8 mouse cellular contexts compared by ENCODE assay signal in genomic region chr6:7845680-7846017, GRCm38 (mm10). TPM values are rescaled to one million over a fixed set of nuclear protein-coding genes. Genes with fewer than 3 reads are reported as not detected.
DNase-seq lines count a peak whose midpoint lies in the region; ATAC-seq lines count a peak whose summit lies in the region.

No protein-coding gene starts in this region.

- H3K4me2 ChIP-seq in kidney, embryonic 16.5 days (replicated peaks; ENCODE audit: low read depth, low read length) = peak overlapping the region; percentile 56
- H3K4me2 ChIP-seq in hindbrain, embryonic 13.5 days = peak overlapping the region; percentile 68
- H3K4me2 ChIP-seq in midbrain, embryonic 13.5 days (replicated peaks) = peak overlapping the region; percentile 55

- H3K27me3 ChIP-seq in kidney, embryonic 16.5 days (ENCODE audit: insufficient read depth, low read length) = no peaks in the 10 kb centered on the region
- H3K27me3 ChIP-seq in hindbrain, embryonic 13.5 days = no peaks in the 10 kb centered on the region
- no peaks in the 10 kb centered on the region for H3K27me3 ChIP-seq in midbrain, embryonic 13.5 days

- peaks cover 25% of the 10 kb centered on the region for H3K4me1 ChIP-seq in kidney, embryonic 16.5 days (ENCODE audit: insufficient read depth, low read length)
- peaks cover 24% of the 10 kb centered on the region for H3K4me1 ChIP-seq in hindbrain, embryonic 13.5 days (replicated peaks)
- H3K4me1 ChIP-seq in midbrain, embryonic 13.5 days (replicated peaks) = peaks cover 26% of the 10 kb centered on the region

- H3K9me3 ChIP-seq in kidney, embryonic 16.5 days (ENCODE audit: low read length) = no peaks in the 10 kb centered on the region
- H3K9me3 ChIP-seq in hindbrain, embryonic 13.5 days = no peaks in the 10 kb centered on the region
- H3K9me3 ChIP-seq in midbrain, embryonic 13.5 days = no peaks in the 10 kb centered on the region

- H3K27ac ChIP-seq in kidney, embryonic 16.5 days (ENCODE audit: low read length) = no peak overlapping the region
- no peak overlapping the region for H3K27ac ChIP-seq in hindbrain, embryonic 13.5 days
- H3K27ac ChIP-seq in midbrain, embryonic 13.5 days = no peak overlapping the region

- DNase-seq in kidney, adult 8-10 months = no peak
- peak; percentile 49 for DNase-seq in adipocyte (ENCODE audit: low spot score)
- DNase-seq in layer of hippocampus, postnatal 36 days = no peak
- no peak for DNase-seq in cerebellum, postnatal 4 days (ENCODE audit: low spot score in 2 of 2)

- 11% methylated on average over 6 of the region's 6 CpGs for WGBS in kidney, embryonic 16.5 days
- 26% methylated on average over 6 of the region's 6 CpGs for WGBS in hindbrain, embryonic 13.5 days
- WGBS in midbrain, embryonic 13.5 days = 25% methylated on average over 6 of the region's 6 CpGs

- 0 out of 2 replicates have a peak overlapping the region, but pooled peaks have one; percentile 29 for H3K9ac ChIP-seq in kidney, embryonic 16.5 days (replicated peaks; ENCODE audit: low read length)
- H3K9ac ChIP-seq in hindbrain, embryonic 13.5 days = no peak overlapping the region
- H3K9ac ChIP-seq in midbrain, embryonic 13.5 days (replicated peaks) = peak overlapping the region; percentile 87; the same call in 1 of the 2 replicates

- no peaks in the 10 kb centered on the region for H3K36me3 ChIP-seq in kidney, embryonic 16.5 days (ENCODE audit: insufficient read depth, low read length)
- no peaks in the 10 kb centered on the region for H3K36me3 ChIP-seq in hindbrain, embryonic 13.5 days
- no peaks in the 10 kb centered on the region for H3K36me3 ChIP-seq in midbrain, embryonic 13.5 days

- peak overlapping the region; percentile 81 for H3K4me3 ChIP-seq in kidney, embryonic 16.5 days (ENCODE audit: low read length)
- peak overlapping the region; percentile 75 for H3K4me3 ChIP-seq in hindbrain, embryonic 13.5 days
- H3K4me3 ChIP-seq in midbrain, embryonic 13.5 days (replicated peaks) = peak overlapping the region; percentile 77

- no peak for ATAC-seq in kidney, embryonic 16.5 days (ENCODE audit: low FRiP score, low TSS enrichment)
- ATAC-seq in hindbrain, embryonic 13.5 days (ENCODE audit: low FRiP score) = no peak
- no peak for ATAC-seq in midbrain, embryonic 13.5 days
- ATAC-seq in monocyte, adult 5-6 weeks (replicated peaks; ENCODE audit: insufficient number of reproducible peaks, low FRiP score, low TSS enrichment, poor library complexity, severe bottlenecking) = no peak

RNA-seq across cellular contexts. Expression of gene C1galt1, which starts 1.0 kb away (rescaled TPM):
- polyA plus RNA-seq in kidney, embryonic 16.5 days (2015; fragmentation: Nextera tagmentation; extraction: Ambion mirVana) = 2.7 and 3.4 TPM in 2 replicates
- polyA plus RNA-seq in hindbrain, embryonic 13.5 days (2015; fragmentation: Nextera tagmentation; extraction: Ambion mirVana) = 1.5 and 1.7 TPM in 2 replicates
- 1.4 and 1.6 TPM in 2 replicates for polyA plus RNA-seq in midbrain, embryonic 13.5 days (2015; fragmentation: Nextera tagmentation; extraction: Ambion mirVana)
- 34.0 to 38.6 TPM (median 38.1 TPM) in 3 replicates for total RNA-seq in monocyte, adult 5-6 weeks (2017)
- total RNA-seq in layer of hippocampus, postnatal 36 days (2021) = 10 to 100 TPM in 1 of 2 experiments, 1 to 10 TPM in 1; 9.7 to 10.9 TPM
